Mouse (Mus musculus) heart, adult 2 months (tissue): ENCODE measurements at regions not wholly inside any gene's neighbourhood (a gene's known extent, or its start where the extent isn't known, plus 50 kb on each side); places are given as distances from the start of the nearest gene placed in this dataset.

ENCODE experiments used
- DNase-seq, 2 experiments: peaks; one replicate each; pipeline ENCODE4 v3.0.0; 2021
- H3K27ac ChIP-seq: fragments of 200-600 bp; 2 replicates; pipeline ENCODE4 v1.8.1; 2022
- H3K27me3 ChIP-seq: fragments of 200-500 bp; 2 replicates; pipeline ENCODE4 v1.6.1; 2012; ENCODE audit warnings: mild to moderate bottlenecking, low read length, inconsistent platforms, mixed read lengths; ENCODE audit not compliant: control insufficient read depth, insufficient read depth
- H3K36me3 ChIP-seq: fragments of 200-500 bp; 2 replicates; pipeline ENCODE4 v1.6.1; 2012; ENCODE audit warnings: low read length, inconsistent platforms; ENCODE audit not compliant: control insufficient read depth, insufficient read depth
- H3K4me1 ChIP-seq: fragments of 200-500 bp; 2 replicates; pipeline ENCODE4 v1.6.1; 2011; ENCODE audit warnings: low read length; ENCODE audit not compliant: control insufficient read depth, insufficient read depth
- H3K4me3 ChIP-seq: fragments of 200-600 bp; 2 replicates; pipeline ENCODE4 v1.8.1; 2022
- H3K79me2 ChIP-seq: fragments of 200-500 bp; replicated peaks from 2 replicates; pipeline ENCODE4 v1.6.1; 2012; ENCODE audit warnings: mild to moderate bottlenecking, inconsistent platforms, low read length, moderate library complexity, mixed read lengths; ENCODE audit not compliant: control insufficient read depth, insufficient read depth
- H3K9ac ChIP-seq: fragments of 200-500 bp; 2 replicates; pipeline ENCODE4 v1.6.1; 2012; ENCODE audit warnings: low read depth, mild to moderate bottlenecking, control low read depth, inconsistent platforms, low read length, mixed read lengths
- CTCF ChIP-seq: fragments of 200-600 bp; IDR thresholded peaks from 2 replicates; pipeline ENCODE4 v1.8.1; 2022; ENCODE audit warnings: antibody characterized with exemption, mild to moderate bottlenecking, moderate library complexity
- EP300 ChIP-seq: fragments of 200-500 bp; IDR thresholded peaks from 2 replicates; pipeline ENCODE4 v1.6.1; 2011; ENCODE audit warnings: low read depth, low read length, control low read depth; ENCODE audit not compliant: insufficient read depth
- POLR2A ChIP-seq: fragments of 200-500 bp; IDR thresholded peaks from 2 replicates; pipeline ENCODE4 v1.6.1; 2011; ENCODE audit warnings: mild to moderate bottlenecking, low read depth, low read length, control low read depth; ENCODE audit not compliant: insufficient read depth
- WGBS: fragments of 180-500 bp; shearing (Covaris S2); methylation state at CpG from one replicate; pipeline ENCODE4 v1.1.7; 2018; 5-methylcytosine and 5-hydroxymethylcytosine counted together
- intact Hi-C: fragments of 180-260 bp; cut with DNase I; formaldehyde crosslinking; loops from one replicate; pipeline ENCODE4 v1.15.1; 2025

DNA sequence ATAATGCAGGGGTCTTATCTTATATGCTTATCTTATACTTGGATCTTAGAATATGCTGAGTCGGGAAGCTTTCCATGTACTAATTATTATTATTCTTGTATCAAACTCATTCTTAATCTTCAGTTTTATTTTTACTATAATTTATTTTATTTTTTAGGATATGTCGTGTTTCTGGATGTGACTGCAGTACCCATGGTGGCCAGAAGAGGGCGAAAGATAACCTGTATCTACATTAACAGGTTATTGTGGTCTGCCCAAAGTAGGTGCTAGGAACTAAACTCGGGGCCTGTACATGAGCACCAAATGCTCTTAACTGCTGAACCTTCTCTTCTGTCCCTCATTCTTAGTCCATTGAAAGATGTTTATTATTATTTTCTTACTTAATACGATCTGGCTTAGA lies 72.0 kb upstream of the Samt3 start:
- H3K27me3 ChIP-seq: no peaks in the 10 kb centered on the region
- TF ChIP-seq POLR2A (no peak), CTCF (peak; percentile 68)
- H3K27ac ChIP-seq: no peak overlapping the region
- H3K4me1 ChIP-seq: no peaks in the 10 kb centered on the region
- intact Hi-C loops: no loop called here
- 66% methylated on average over 5 of the region's 5 CpGs for WGBS
- DNase-seq: no peak
- H3K79me2 ChIP-seq: no peaks in the 10 kb centered on the region
- no peaks in the 10 kb centered on the region for H3K36me3 ChIP-seq
- no peak overlapping the region for H3K9ac ChIP-seq
- H3K4me3 ChIP-seq: no peak overlapping the region

DNA sequence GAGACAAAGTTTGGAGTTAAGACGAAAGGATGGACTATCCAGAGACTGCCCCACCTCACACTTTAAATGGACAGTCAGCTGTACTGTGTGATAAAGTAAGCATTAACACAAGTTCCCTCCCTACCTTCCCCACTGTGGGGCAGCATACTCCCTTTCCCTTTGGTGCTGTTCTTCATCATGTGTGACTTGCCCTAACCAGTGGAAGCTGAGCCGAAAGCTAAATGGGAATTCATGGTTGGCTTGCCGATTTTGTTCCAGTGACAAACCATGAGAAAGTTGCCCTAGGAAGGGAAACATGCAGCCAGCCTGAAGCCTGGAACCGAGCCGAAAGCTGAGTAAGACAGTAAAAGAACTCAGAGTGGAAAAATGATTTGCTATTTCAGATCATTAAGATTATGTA lies 62.9 kb upstream of the Samt3 start:
- H3K9ac ChIP-seq: no peak overlapping the region
- no peak overlapping the region for H3K4me3 ChIP-seq
- H3K4me1 ChIP-seq: no peaks in the 10 kb centered on the region
- no peak overlapping the region for H3K27ac ChIP-seq
- DNase-seq: no peak
- no peaks in the 10 kb centered on the region for H3K27me3 ChIP-seq
- intact Hi-C loops: no loop called here
- no peaks in the 10 kb centered on the region for H3K79me2 ChIP-seq
- no peak for TF ChIP-seq EP300
- no peak for TF ChIP-seq POLR2A
- no peak for TF ChIP-seq CTCF
- H3K36me3 ChIP-seq: no peaks in the 10 kb centered on the region
- 68% methylated on average over 5 of the region's 5 CpGs for WGBS
